Mouse (Mus musculus): ENCODE data around the gene Nrgn. TPM values are rescaled to one million over a fixed set of nuclear protein-coding genes. Genes with fewer than 3 reads are reported as not detected.

The Nrgn gene
- polyA plus RNA-seq, 1 experiment from 2014 or later = 9.0 TPM

DNA sequence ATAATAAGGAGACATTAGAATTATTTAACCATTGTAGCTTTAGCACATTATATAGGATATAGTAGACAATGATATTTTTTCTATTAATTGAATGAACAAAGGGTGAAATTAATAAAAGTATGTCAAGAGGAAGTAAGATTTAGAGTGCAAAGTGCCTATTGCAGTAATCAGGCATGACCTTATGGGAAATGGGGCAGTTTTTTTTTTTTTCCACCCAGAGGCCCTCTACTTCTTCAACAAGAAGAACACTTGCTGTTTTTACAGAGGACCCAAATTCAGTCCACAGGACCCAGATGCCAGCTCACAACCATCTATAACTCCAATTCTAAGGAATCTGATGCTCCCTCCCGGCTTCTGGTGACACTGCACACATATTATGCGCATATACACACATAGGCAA lies 7.9 kb upstream of the Nrgn start:
- Histone ChIP-seq H3K27ac (ENCODE audit: low read length) (no peak overlapping the region), H3K4me2 (ENCODE audit: low read depth, low read length) (no peak overlapping the region), H3K27me3 (ENCODE audit: control insufficient read depth, insufficient read depth, low read depth, low read length) (no peaks in the 10 kb centered on the region), H3K36me3 (ENCODE audit: control insufficient read depth, insufficient read depth, low read length) (no peaks in the 10 kb centered on the region), H3K4me1 (replicated peaks; ENCODE audit: control insufficient read depth, insufficient read depth, low read length) (no peaks in the 10 kb centered on the region; the same call in 1 of the 2 replicates), H3K4me3 (ENCODE audit: low read length) (no peak overlapping the region), H3K9me3 (ENCODE audit: control insufficient read depth, low read length) (no peaks in the 10 kb centered on the region), H3K9ac (ENCODE audit: low read length) (no peak overlapping the region)
- 90% methylated on average over 2 of the region's 2 CpGs for WGBS
- no peak for ATAC-seq (ENCODE audit: low read depth)

DNA sequence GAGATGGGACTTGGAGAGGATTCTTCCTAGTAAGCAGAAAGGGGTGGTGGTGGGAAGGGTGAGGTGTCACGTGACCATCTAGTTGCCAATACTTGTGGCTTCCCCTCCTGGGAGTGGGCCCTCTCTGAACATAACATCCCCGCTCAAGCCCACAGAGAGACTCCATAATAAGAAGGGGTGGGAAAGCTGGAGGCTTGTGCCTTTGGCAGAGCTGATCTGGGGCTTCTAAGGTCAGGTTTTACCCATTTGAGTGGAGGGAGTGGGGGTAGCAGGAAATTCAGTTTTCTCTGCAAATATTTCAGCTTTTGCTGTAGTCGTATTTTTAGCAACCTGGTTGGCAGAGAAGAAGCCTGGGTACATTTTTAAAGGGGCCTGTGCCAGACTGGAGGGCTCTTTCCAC lies 3.7 kb upstream of the Nrgn start:
- H3K27ac ChIP-seq (ENCODE audit: low read length) = no peak overlapping the region
- 67% methylated on average over 3 of the region's 3 CpGs for WGBS
- no peaks in the 10 kb centered on the region; the same call in 1 of the 2 replicates for H3K27me3 ChIP-seq (ENCODE audit: control insufficient read depth, insufficient read depth, low read depth, low read length)
- peaks cover 13% of the 10 kb centered on the region for H3K4me1 ChIP-seq (replicated peaks; ENCODE audit: control insufficient read depth, insufficient read depth, low read length)
- no peak overlapping the region for H3K9ac ChIP-seq (ENCODE audit: low read length)
- no peak overlapping the region for H3K4me3 ChIP-seq (ENCODE audit: low read length)
- H3K36me3 ChIP-seq (ENCODE audit: control insufficient read depth, insufficient read depth, low read length) = no peaks in the 10 kb centered on the region
- H3K4me2 ChIP-seq (ENCODE audit: low read depth, low read length) = no peak overlapping the region
- H3K9me3 ChIP-seq (ENCODE audit: control insufficient read depth, low read length) = no peaks in the 10 kb centered on the region
- no peak for ATAC-seq (ENCODE audit: low read depth)

DNA sequence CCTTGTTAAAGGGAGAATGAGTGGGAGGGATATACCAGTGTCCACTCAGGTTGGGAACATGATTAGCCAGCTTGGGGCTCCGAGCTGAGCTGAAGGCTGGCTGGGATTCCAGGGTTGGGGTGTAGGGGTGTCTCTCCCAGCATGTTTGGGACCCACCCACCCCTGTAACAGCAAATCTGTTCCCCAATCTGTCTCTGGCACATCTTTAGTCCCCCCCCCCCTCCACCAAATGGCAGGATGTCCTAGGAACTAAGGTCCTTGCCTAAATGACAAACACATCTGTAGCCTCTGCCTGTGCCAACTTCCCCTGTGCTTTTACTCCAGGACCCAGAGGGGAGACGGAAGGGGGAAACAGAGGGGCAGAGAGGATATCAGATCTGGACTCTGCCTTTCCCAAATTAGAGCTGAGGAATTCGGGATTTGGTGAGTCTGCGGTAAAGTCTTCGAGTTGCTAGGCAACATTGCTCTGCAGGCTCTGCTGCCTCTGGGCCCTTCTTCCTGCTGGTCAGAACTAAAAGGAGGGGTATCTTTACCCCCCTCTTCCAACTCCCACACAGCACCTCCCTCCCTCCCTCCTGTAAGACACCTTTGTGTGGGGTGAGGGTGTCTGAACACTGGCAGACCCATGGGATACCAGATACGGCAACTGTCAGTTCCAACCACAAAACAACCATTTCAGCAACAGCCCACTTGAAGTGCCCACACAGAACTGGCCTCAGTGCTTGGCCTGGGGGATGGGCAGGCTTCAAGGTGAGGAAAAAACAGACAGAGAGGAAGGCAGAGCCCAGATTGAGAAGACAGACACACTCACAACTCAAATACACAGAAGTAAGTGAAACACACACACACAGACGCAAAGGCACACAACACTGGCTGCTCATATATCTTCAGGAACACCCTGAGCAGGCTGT lies 2.4 kb upstream of the Nrgn start, which contains the start of gene Siae:
Siae (plus strand) TSS at position 861 of the 911 bp plus-strand sequence.
- ATAC-seq (ENCODE audit: low read depth) = no peak
- H3K4me3 ChIP-seq (ENCODE audit: low read length) = no peak within 1 kb of the TSS
- no peaks in the 10 kb centered on the region for H3K36me3 ChIP-seq (ENCODE audit: control insufficient read depth, insufficient read depth, low read length)
- no peak within 1 kb of the TSS for H3K4me2 ChIP-seq (ENCODE audit: low read depth, low read length)
- WGBS = 23% methylated on average over 7 of the region's 7 CpGs
- H3K9me3 ChIP-seq (ENCODE audit: control insufficient read depth, low read length) = no peaks in the 10 kb centered on the region
- H3K27ac ChIP-seq (ENCODE audit: low read length) = no peak within 1 kb of the TSS
- H3K27me3 ChIP-seq (ENCODE audit: control insufficient read depth, insufficient read depth, low read depth, low read length) = no peaks in the 10 kb centered on the region; the same call in 1 of the 2 replicates
- no peak within 1 kb of the TSS for H3K9ac ChIP-seq (ENCODE audit: low read length)
- H3K4me1 ChIP-seq (replicated peaks; ENCODE audit: control insufficient read depth, insufficient read depth, low read length) = peaks cover 13% of the 10 kb centered on the region

DNA sequence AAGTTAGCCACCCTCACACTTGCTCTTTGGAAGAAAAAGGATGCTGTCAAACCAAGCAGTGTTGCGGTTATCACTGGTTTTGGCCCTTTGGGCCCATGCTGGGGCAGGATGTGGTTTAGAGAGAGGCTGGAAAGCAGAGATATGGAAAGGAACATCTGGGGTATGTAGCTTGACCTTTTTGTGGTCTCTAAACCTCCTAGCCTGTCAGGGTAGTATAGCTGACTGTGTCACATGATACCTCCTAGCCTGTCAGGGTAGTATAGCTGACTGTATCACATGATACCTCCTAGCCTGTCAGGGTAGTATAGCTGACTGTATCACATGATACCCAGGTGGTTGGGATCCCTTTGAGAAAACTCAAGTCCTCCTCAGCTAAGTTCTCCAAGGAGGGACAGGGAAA lies 1.6 kb upstream of the Nrgn start:
- H3K27me3 ChIP-seq (ENCODE audit: control insufficient read depth, insufficient read depth, low read depth, low read length) = no peaks in the 10 kb centered on the region; the same call in 1 of the 2 replicates
- H3K4me3 ChIP-seq (ENCODE audit: low read length) = no peak overlapping the region
- H3K36me3 ChIP-seq (ENCODE audit: control insufficient read depth, insufficient read depth, low read length) = no peaks in the 10 kb centered on the region
- H3K27ac ChIP-seq (ENCODE audit: low read length) = no peak overlapping the region
- no peak overlapping the region for H3K4me2 ChIP-seq (ENCODE audit: low read depth, low read length)
- H3K4me1 ChIP-seq (replicated peaks; ENCODE audit: control insufficient read depth, insufficient read depth, low read length) = peaks cover 13% of the 10 kb centered on the region
- ATAC-seq (ENCODE audit: low read depth) = no peak
- 87% methylated on average over 1 of the region's 1 CpGs for WGBS
- no peak overlapping the region for H3K9ac ChIP-seq (ENCODE audit: low read length)
- no peaks in the 10 kb centered on the region for H3K9me3 ChIP-seq (ENCODE audit: control insufficient read depth, low read length)

DNA sequence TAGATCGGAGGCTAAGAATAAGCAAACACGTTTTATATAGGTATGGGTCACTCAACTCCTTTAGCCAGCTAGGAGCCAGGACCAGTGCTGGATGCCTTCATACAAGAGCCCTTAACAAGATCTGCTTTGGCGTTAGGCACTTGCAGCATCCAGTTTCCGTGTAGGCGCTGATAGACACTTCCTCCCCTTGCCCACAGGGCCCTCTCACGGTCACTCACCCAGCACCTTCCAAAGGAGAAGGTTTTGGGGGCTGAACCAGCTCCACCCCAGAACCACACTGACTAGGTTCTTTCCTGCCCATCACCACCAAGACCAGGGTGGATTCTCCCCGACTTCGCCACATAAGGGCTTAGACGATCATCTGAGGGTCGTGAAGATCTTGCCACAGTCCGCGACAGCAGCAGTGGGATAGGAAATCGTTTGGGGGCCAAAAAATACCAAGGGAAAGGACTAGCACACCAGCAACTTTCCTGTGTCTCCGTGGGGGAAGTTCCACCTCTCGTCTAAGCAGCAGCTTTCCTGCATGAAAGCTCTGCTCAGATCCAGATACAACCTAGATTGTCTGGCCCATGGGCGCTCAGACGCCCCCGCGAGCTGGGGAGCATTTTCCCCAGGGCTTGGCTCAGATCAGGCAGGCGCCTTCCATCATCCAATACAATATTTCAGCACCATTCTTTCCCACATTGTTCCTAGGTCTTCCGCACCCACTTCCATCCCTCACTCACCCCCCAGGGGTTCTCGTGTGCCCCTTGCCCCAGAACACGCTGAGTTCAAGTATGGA lies 763 bp downstream of the Nrgn start:
- Histone ChIP-seq H3K27me3 (ENCODE audit: control insufficient read depth, insufficient read depth, low read depth, low read length) (no peaks in the 10 kb centered on the region; the same call in 1 of the 2 replicates), H3K9me3 (ENCODE audit: control insufficient read depth, low read length) (no peaks in the 10 kb centered on the region), H3K4me1 (replicated peaks; ENCODE audit: control insufficient read depth, insufficient read depth, low read length) (peaks cover 13% of the 10 kb centered on the region), H3K36me3 (ENCODE audit: control insufficient read depth, insufficient read depth, low read length) (no peaks in the 10 kb centered on the region), H3K4me3 (ENCODE audit: low read length) (peak overlapping the region; percentile 57), H3K27ac (ENCODE audit: low read length) (no peak overlapping the region), H3K4me2 (ENCODE audit: low read depth, low read length) (peak overlapping the region; percentile 95), H3K9ac (ENCODE audit: low read length) (peak overlapping the region; percentile 65)
- 2% methylated on average over 23 of the region's 23 CpGs for WGBS
- ATAC-seq (ENCODE audit: low read depth) = no peak; the same call in none of the 2 replicates

DNA sequence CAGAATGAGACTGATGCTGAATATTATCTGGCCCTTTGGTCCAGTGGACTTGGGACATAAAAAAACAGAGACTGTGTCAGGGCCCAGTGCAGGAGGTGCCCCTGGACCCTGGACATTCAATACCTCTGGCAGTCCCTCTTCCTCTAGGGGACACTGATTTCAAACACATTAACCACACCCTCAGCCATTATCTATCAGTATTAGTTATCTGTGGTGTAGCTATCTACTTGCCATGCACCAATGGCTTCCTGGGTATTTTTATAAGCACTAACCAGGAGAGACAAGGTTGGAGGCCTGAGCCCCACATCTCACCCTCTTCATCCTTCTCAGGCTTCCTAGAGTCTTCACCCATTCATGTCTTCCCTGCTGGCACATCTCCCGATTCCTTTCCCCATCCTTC lies 2.3 kb downstream of the Nrgn start:
- 54% methylated on average over 1 of the region's 1 CpGs for WGBS
- no peak for ATAC-seq (ENCODE audit: low read depth)
- Histone ChIP-seq H3K4me1 (replicated peaks; ENCODE audit: control insufficient read depth, insufficient read depth, low read length) (peaks cover 18% of the 10 kb centered on the region), H3K9ac (ENCODE audit: low read length) (no peak overlapping the region), H3K36me3 (ENCODE audit: control insufficient read depth, insufficient read depth, low read length) (no peaks in the 10 kb centered on the region), H3K27me3 (ENCODE audit: control insufficient read depth, insufficient read depth, low read depth, low read length) (no peaks in the 10 kb centered on the region; the same call in 1 of the 2 replicates), H3K9me3 (ENCODE audit: control insufficient read depth, low read length) (no peaks in the 10 kb centered on the region), H3K4me2 (ENCODE audit: low read depth, low read length) (no peak overlapping the region), H3K27ac (ENCODE audit: low read length) (no peak overlapping the region), H3K4me3 (ENCODE audit: low read length) (no peak overlapping the region)

DNA sequence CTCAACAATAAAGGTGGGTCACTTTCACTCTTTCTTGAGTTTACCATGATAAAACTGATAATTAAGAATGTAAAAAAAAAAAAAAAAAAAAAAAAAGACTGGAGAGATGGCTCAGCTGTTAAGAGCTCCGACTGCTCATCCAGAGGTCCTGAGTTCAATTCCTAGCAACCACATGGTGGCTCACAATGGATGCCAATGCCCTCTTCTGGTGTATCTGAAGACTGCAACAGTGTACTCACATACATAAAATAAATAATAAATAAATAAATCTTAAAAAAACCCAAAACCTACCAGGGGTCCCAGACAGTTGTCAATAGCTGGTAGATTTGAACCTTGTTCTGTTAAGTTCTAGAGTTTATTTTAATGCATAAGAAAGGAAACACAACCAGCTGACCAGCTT lies 5.8 kb downstream of the Nrgn start:
- Histone ChIP-seq H3K4me3 (ENCODE audit: low read length) (no peak overlapping the region), H3K4me1 (replicated peaks; ENCODE audit: control insufficient read depth, insufficient read depth, low read length) (peaks cover 19% of the 10 kb centered on the region), H3K9ac (ENCODE audit: low read length) (no peak overlapping the region), H3K9me3 (ENCODE audit: control insufficient read depth, low read length) (no peaks in the 10 kb centered on the region), H3K4me2 (ENCODE audit: low read depth, low read length) (no peak overlapping the region), H3K27ac (ENCODE audit: low read length) (no peak overlapping the region), H3K36me3 (ENCODE audit: control insufficient read depth, insufficient read depth, low read length) (no peaks in the 10 kb centered on the region), H3K27me3 (ENCODE audit: control insufficient read depth, insufficient read depth, low read depth, low read length) (no peaks in the 10 kb centered on the region; the same call in 1 of the 2 replicates)
- WGBS = 76% methylated on average over 1 of the region's 1 CpGs
- no peak for ATAC-seq (ENCODE audit: low read depth)

DNA sequence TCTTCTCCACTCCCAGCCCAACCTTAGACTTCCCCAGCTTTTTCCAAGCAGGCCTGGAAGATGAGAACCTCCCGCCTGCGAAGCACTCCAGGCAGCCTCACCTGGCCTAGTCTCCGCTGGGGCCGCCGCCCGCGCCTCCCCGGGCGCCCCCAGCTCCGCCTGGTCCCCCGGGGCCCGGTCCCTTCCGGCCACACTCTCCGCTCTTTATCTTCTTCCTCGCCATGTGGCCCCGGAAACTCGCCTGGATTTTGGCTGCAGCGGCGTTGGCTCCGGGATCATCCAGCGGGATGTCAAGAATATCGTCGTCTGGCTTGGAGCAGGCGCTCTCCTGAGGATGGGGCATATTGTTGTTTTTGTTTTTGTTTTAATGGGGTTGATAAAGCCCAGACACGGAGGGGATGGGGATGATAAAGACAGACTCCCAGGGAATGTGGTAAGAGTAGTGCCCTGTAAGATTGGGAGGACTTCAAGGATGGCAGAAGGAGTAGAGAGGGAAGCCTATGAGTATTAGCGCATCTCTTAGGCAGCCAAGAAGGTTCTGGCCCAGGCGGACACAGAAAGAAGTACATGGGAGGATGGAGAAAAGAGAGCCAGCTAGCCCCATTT lies 6.8 kb downstream of the Nrgn start:
- H3K4me1 ChIP-seq (replicated peaks; ENCODE audit: control insufficient read depth, insufficient read depth, low read length) = peaks cover 26% of the 10 kb centered on the region
- no peaks in the 10 kb centered on the region; the same call in 1 of the 2 replicates for H3K27me3 ChIP-seq (ENCODE audit: control insufficient read depth, insufficient read depth, low read depth, low read length)
- WGBS = 27% methylated on average over 27 of the region's 27 CpGs
- no peak overlapping the region; the same call in 1 of the 2 replicates for H3K4me2 ChIP-seq (ENCODE audit: low read depth, low read length)
- no peak overlapping the region for H3K4me3 ChIP-seq (ENCODE audit: low read length)
- no peaks in the 10 kb centered on the region for H3K36me3 ChIP-seq (ENCODE audit: control insufficient read depth, insufficient read depth, low read length)
- H3K9ac ChIP-seq (ENCODE audit: low read length) = no peak overlapping the region
- ATAC-seq (ENCODE audit: low read depth) = no peak
- H3K9me3 ChIP-seq (ENCODE audit: control insufficient read depth, low read length) = no peaks in the 10 kb centered on the region
- no peak overlapping the region; the same call in 1 of the 2 replicates for H3K27ac ChIP-seq (ENCODE audit: low read length)
